Mouse (Mus musculus): ENCODE data around the gene Ugcg. TPM values are rescaled to one million over a fixed set of nuclear protein-coding genes. Genes with fewer than 3 reads are reported as not detected.

The Ugcg gene
- 10 to 100 TPM; 83.6 to 86.2 TPM for total RNA-seq (2021)
- long read RNA-seq, experiment 1, full-length matches to known transcripts: 73 of 85 reads
- long read RNA-seq, experiment 1, partial matches to known transcripts: 7 of 85 reads
- long read RNA-seq, experiment 1, other reads (novel, unspliced or antisense): 5 of 85 reads
- long read RNA-seq, experiment 2, full-length matches to known transcripts: 68 of 80 reads
- long read RNA-seq, experiment 2, partial matches to known transcripts: 9 of 80 reads
- long read RNA-seq, experiment 2, other reads (novel, unspliced or antisense): 3 of 80 reads

- DNase-seq (ENCODE audit: low spot score in 2 of 2): peak; percentile 52 to 76
These were observed at the start of gene Ugcg for GRCm38 (mm10) chr4:59188802-59189545. Gene Ugcg (plus strand): TSS chr4:59189257.

DNA sequence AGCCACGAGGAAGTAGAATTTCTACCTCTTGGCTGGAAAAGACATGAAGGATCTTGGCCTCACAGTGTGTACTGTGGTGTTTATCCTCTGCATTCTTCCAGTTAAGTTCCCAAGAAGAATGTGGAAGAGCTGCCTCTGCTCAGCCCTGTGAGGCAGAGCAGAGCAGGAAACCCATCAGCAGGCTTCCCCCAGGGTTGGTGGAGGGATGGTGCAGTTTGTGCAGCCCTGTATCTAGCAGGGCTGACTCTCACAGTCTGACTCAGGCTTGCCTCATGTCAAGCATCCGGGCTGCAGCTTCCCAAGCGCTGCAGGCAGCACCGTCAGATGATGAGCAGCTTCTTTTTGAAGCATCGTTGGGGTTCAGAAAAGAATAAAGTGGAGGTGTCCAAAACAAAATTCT, 40.0 kb upstream of the Ugcg start:
- no peak for DNase-seq (ENCODE audit: low spot score in 2 of 2)

DNA sequence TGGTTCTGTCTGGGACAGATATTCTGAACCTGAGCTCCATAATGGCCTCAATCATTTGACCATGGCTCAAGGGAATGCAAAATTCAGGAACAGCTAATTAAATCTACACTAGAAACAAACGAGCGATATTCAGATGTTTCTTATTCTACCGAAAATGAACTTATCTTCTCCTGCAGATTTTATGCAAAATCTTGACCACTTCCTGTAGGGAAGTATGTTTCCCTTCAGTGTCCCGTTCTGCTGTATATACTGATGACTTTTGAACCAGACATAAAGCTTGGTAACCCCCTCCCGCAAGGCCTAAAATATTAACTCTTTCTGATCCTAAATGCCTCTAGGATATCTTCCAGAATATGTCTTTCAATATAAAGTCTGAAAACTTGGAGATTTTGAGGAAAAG, 38.1 kb upstream of the Ugcg start:
- DNase-seq (ENCODE audit: low spot score in 2 of 2): no peak

DNA sequence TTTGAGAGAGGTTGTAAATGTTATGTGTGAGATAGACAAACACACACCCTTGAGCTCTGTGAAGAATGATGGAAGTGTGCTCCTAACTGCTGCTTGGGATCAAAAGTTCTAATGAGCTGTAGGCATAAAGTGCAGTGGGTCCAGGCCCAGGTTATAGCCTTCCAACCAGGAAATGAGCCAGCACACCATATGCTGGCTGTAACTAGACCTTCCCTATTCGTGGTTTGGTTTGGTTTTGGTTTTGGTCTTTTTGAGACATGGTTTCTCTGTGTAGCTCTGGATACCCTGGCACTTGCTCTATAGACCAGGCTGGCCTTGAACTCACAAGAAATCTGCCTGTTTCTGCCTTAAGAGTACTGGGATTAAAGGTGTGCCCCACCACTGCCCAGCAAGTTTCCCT, 37.1 kb upstream of the Ugcg start:
- no peak for DNase-seq (ENCODE audit: low spot score in 2 of 2)

GRCm38 (mm10) chr4:59156897-59157592, 32.0 kb upstream of the Ugcg start:
- DNase-seq (ENCODE audit: low spot score in 2 of 2): no peak

- no peak for DNase-seq (ENCODE audit: low spot score in 2 of 2)
These were observed 31.4 kb upstream of the Ugcg start for GRCm38 (mm10) chr4:59157654-59158053.

- DNase-seq (ENCODE audit: low spot score in 2 of 2): no peak
These were observed 28.8 kb upstream of the Ugcg start for GRCm38 (mm10) chr4:59160289-59160688.

- DNase-seq (ENCODE audit: low spot score in 2 of 2): no peak
These were observed 27.9 kb upstream of the Ugcg start for GRCm38 (mm10) chr4:59160959-59161670.

GRCm38 (mm10) chr4:59164034-59164433, 25.0 kb upstream of the Ugcg start:
- no peak for DNase-seq (ENCODE audit: low spot score in 2 of 2)

- DNase-seq (ENCODE audit: low spot score in 2 of 2): no peak
These were observed 21.7 kb upstream of the Ugcg start for GRCm38 (mm10) chr4:59167251-59167847.

- no peak for DNase-seq (ENCODE audit: low spot score in 2 of 2)
These were observed 19.1 kb upstream of the Ugcg start for GRCm38 (mm10) chr4:59169981-59170380.

- no peak for DNase-seq (ENCODE audit: low spot score in 2 of 2)
These were observed 16.4 kb upstream of the Ugcg start for GRCm38 (mm10) chr4:59172616-59173015.

- no peak for DNase-seq (ENCODE audit: low spot score in 2 of 2)
These were observed 15.7 kb upstream of the Ugcg start for GRCm38 (mm10) chr4:59173181-59173922.

DNA sequence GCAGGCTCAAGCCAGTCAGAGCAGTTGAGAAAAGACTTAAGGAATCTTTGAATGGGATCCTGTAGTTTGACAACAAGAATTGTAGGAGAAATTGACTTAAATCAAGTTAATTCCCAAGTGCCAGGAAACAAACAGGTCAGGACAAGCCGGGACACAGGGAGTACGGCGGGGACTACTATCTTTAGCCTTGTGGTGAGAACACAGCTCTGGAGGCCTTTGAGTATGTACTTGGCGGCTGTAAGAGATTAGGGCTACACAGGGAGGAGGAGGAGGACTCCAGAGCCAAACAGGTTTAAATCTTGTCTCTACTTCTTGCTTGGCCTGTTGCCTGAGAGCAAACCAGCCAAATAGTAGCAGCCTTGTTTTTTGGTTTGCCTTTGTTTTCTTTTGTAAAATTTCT, 14.1 kb upstream of the Ugcg start:
- DNase-seq (ENCODE audit: low spot score in 2 of 2): no peak

DNA sequence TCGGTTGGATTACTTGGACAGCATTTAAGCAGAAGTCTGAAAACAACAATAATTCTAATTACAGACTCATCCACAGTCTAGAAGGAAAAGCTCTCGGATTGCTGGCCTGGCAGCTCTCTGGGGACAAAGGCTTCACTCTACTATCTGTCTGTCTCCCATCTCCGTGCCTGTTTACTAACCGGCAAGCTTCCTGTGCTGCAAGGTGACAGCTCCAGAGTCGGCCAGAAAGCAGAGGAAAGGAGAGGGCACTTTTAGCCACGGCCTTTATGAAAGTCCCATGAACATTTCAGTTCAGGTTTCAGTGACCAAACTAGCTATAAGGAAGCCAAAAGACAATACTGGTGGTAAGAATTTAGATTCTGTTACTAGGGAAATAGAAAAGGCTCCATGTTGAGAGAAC, 13.1 kb upstream of the Ugcg start:
- no peak for DNase-seq (ENCODE audit: low spot score in 2 of 2)

GRCm38 (mm10) chr4:59177566-59177965, 11.5 kb upstream of the Ugcg start:
- no peak for DNase-seq (ENCODE audit: low spot score in 2 of 2)

DNA sequence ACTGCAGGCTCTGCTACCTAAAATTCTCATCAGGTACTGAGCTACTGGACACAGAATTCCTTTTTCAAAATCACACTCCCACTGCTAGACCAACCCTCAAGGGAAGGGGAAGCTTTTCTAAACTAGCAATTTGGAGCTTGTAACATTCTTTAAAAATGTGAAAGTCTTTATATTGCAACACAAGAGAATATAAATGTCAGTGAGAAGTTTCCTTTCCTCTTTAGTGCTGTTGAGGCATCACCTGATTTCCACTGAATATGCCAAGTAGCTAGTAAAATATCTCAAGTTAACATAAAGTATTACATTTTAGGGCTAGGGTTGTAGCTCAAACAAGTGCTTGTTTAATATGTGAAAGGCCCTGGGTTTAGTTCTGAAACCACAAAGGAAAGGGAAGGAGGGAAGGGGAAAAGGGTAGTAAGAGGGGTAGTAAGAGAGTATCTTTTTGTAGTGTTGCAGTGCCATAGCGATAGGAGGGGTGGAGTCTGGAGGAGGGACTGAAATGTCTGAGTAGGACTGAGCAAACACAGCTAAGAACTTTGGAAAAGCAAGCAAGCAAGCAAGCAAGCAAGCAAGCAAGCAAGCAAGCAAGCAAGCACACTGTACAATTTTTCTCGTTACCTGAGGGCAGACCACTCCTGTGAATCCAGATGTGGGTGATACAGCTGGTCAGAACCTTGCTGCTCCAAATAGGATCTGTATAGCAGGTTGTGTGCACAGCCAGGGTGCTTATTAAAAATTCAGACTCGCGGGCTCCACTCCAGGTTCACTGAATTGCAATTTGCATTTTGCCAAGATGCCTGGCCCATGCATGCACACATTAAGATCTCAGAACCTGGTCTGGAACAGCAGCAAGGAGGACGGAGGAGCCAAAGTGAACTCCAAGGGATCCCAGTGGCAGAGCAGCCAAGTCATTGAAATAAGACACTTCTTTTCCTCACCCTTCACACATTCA, 7.5 kb upstream of the Ugcg start:
- DNase-seq (ENCODE audit: low spot score in 2 of 2): no peak

GRCm38 (mm10) chr4:59185671-59186070, 3.4 kb upstream of the Ugcg start:
- no peak for DNase-seq (ENCODE audit: low spot score in 2 of 2)

- peak in 1 of 2 experiments; percentile 32 for DNase-seq (ENCODE audit: low spot score in 2 of 2)
These were observed 1.8 kb upstream of the Ugcg start for GRCm38 (mm10) chr4:59187289-59187688.
